Mouse (Mus musculus) lung, embryonic 16.5 days (tissue): ENCODE measurements around the gene Zfp869. TPM values are rescaled to one million over a fixed set of nuclear protein-coding genes. Genes with fewer than 3 reads are reported as not detected.
"Not testable (repeated sequence)": the region's sequence is repeated elsewhere in the genome, so short reads cannot be mapped to it uniquely, and the experiment has no call there.

Experiments used
- ATAC-seq: fragments of 200-750 bp; cut with Nextera tagmentation; 2 replicates; pipeline ENCODE4 v1.8.0; 2017; ENCODE audit warnings: low read depth, mild to moderate bottlenecking, moderate library complexity
- H3K27ac ChIP-seq: fragments of 300-500 bp; sonication (generic); 2 replicates; pipeline ENCODE4 v1.5.1; 2014; ENCODE audit warnings: mild to moderate bottlenecking, control low read depth, low read length
- H3K27me3 ChIP-seq: fragments of 300-500 bp; sonication (generic); 2 replicates; pipeline ENCODE4 v1.6.1; 2014; ENCODE audit warnings: low read depth, low read length, mixed read lengths; ENCODE audit not compliant: control insufficient read depth, insufficient read depth
- H3K36me3 ChIP-seq: fragments of 300-500 bp; sonication (generic); 2 replicates; pipeline ENCODE4 v1.6.1; 2014; ENCODE audit warnings: low read length; ENCODE audit not compliant: control insufficient read depth, insufficient read depth
- H3K4me1 ChIP-seq: fragments of 300-500 bp; sonication (generic); replicated peaks from 2 replicates; pipeline ENCODE4 v1.6.1; 2014; ENCODE audit warnings: low read length, mixed read lengths; ENCODE audit not compliant: control insufficient read depth, insufficient read depth
- H3K4me2 ChIP-seq: fragments of 300-500 bp; sonication (generic); 2 replicates; pipeline ENCODE4 v1.6.1; 2014; ENCODE audit warnings: low read depth, low read length, control low read depth
- H3K4me3 ChIP-seq: fragments of 300-500 bp; sonication (generic); 2 replicates; pipeline ENCODE4 v1.5.1; 2014; ENCODE audit warnings: mild to moderate bottlenecking, low read length, control low read depth
- H3K9ac ChIP-seq: fragments of 300-500 bp; sonication (generic); 2 replicates; pipeline ENCODE4 v1.6.1; 2014; ENCODE audit warnings: low read length, control low read depth
- H3K9me3 ChIP-seq: fragments of 300-500 bp; sonication (generic); 2 replicates; pipeline ENCODE4 v1.6.1; 2016; ENCODE audit warnings: low read length; ENCODE audit not compliant: control insufficient read depth
- WGBS: fragments of 180-500 bp; shearing (Covaris S2); extraction: QIAGEN DNeasy Blood & Tissue Kit; methylation state at CpG from one replicate; pipeline ENCODE4 v1.1.7; 2014; 5-methylcytosine and 5-hydroxymethylcytosine counted together
- polyA plus RNA-seq: library from polyadenylated mRNA; unstranded; fragments of >200 nt; fragmentation: Nextera tagmentation; extraction: Ambion mirVana; gene quantifications from 2 replicates; pipeline ENCODE4 v1.2.1, GENCODE M21; 2015

The Zfp869 gene
- polyA plus RNA-seq, 1 experiment from 2014 or later: 27.7 TPM

DNA sequence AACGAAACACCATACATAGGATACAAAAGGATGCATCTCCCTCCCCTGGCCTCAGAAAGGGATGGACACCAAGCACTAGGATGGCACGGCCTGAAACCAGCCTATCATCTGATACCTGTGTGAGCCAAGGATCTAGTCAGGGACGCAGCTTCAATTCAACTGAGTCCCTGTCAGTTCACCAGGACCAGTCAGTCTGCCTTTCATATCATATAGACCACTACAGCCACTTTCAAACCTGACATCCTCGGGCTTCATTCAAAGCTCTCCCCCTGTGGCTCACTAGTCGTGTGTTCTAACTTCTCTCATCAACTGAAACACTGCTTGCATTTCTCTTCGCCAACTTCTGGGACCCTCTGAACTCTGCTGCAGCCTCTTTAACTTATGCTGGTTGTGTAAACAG, 4.8 kb upstream of the Zfp869 start:
- Histone ChIP-seq H3K4me1 (peaks cover 7% of the 10 kb centered on the region), H3K9ac (peak overlapping the region; percentile 49; the same call in 1 of the 2 replicates), H3K27me3 (no peaks in the 10 kb centered on the region), H3K4me3 (peak overlapping the region; percentile 22; the same call in 1 of the 2 replicates), H3K27ac (no peak overlapping the region), H3K36me3 (peaks cover 2% of the 10 kb centered on the region; the same call in 1 of the 2 replicates), H3K9me3 (no peaks in the 10 kb centered on the region), H3K4me2 (peak overlapping the region; percentile 49)
- ATAC-seq: no peak
- WGBS: 71% methylated on average over 6 of the region's 6 CpGs

DNA sequence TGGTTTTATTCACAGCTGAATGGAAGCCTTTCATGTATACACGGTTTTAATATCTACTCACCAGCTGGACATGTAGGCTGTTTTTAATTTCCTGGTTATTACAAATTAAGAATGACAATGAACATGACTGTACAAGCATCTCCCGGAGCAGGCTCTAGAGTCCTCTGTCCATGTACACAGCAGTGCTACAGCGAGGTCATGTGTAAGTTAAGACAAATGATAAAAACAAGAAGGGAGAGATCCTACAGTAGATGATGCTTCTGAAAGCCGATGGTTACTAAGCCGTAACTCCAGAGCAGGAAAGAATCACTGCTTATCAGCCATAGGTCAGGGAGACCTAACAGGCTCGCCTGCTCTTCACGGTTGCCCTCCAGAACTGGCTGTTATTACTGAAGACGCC, 3.0 kb upstream of the Zfp869 start:
- no peak for ATAC-seq
- Histone ChIP-seq H3K4me3 (no peak overlapping the region), H3K9ac (no peak overlapping the region), H3K4me2 (no peak overlapping the region), H3K4me1 (peaks cover 7% of the 10 kb centered on the region), H3K9me3 (no peaks in the 10 kb centered on the region), H3K36me3 (peaks cover 17% of the 10 kb centered on the region), H3K27ac (no peak overlapping the region), H3K27me3 (no peaks in the 10 kb centered on the region)
- 88% methylated on average over 8 of the region's 8 CpGs for WGBS

DNA sequence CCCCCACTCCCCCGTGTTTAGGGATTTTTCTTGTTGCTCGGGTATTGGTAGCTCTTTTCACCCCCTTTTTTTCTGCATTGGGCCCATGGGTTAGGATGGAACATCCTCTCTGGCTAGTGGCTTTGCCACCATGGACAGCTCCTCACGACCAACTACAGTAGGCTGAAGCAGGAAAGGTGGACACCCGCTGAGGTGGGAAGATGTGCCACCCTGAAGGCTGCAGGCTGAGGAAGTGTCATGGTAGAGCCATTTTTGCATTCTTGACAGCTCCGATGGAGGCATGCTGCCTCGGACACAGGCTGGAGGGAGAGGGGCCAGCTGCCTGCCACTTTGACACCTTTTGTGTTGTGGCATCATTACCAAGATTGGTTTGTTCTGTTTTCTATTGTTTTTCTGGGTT, 8.7 kb downstream of the Zfp869 start:
- Histone ChIP-seq H3K4me1 (no peaks in the 10 kb centered on the region), H3K27me3 (no peaks in the 10 kb centered on the region), H3K36me3 (peaks cover 42% of the 10 kb centered on the region), H3K4me3 (no peak overlapping the region), H3K4me2 (no peak overlapping the region), H3K9ac (no peak overlapping the region), H3K9me3 (peaks cover 3% of the 10 kb centered on the region; the same call in 1 of the 2 replicates), H3K27ac (no peak overlapping the region)
- 73% methylated on average over 6 of the region's 6 CpGs for WGBS
- ATAC-seq: no peak

DNA sequence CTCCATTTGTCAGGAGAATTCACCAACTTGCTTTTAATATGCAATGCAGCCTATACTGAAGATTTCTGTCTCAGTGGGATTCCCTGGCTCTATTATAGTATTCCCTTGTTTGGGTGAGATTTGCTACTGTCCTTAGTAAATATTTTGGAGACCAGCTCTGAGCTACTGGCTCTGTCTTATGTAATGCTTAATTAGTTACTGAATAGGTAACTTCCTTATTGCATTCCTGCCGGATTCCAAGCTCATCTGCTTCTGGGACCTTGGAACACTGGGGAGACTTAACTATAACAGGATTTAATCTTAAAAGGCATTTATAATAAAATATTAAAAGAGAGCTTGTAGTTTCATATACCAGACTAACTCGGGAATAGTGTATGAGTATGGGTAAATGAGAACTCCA, 45.5 kb downstream of the Zfp869 start:
- H3K4me2 ChIP-seq, H3K4me1 ChIP-seq, H3K36me3 ChIP-seq, H3K9ac ChIP-seq, H3K27me3 ChIP-seq, ATAC-seq, H3K27ac ChIP-seq, H3K4me3 ChIP-seq, H3K9me3 ChIP-seq: not testable (repeated sequence)
- 77% methylated on average over 2 of the region's 2 CpGs for WGBS

DNA sequence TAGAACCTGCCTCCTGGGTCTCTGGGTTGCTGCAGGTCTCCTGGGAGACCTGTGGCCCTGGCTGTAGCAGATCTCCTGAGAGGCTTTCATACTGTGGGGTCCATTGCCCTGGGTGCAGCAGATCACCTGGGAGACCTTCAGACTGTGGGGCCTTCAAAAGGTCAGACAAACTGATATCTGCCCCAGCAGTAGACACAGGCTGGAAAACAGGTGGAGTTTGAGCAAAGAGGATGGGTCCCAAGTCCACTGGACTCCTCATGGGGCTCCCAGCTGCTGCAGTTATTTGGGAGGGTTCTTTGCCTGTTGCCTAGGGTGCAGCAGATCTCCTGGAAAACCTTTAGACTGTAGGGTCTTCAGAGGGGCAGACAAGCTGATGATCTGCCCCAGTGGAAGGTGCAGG, 49.2 kb downstream of the Zfp869 start:
- H3K4me1 ChIP-seq: no peaks in the 10 kb centered on the region
- no peaks in the 10 kb centered on the region for H3K27me3 ChIP-seq
- no peak overlapping the region for H3K9ac ChIP-seq
- H3K27ac ChIP-seq: no peak overlapping the region
- no peak for ATAC-seq
- peaks cover 9% of the 10 kb centered on the region for H3K36me3 ChIP-seq
- H3K4me2 ChIP-seq: no peak overlapping the region
- H3K9me3 ChIP-seq: peaks cover 4% of the 10 kb centered on the region; the same call in 1 of the 2 replicates
- no peak overlapping the region for H3K4me3 ChIP-seq

Other genes with a start within 250 kb of the Zfp869 start
- gene Gm7697, start 187.7 kb downstream of the Zfp869 start, polyA plus RNA-seq: not detected in 2 replicates
- 22.1 and 24.3 TPM in 2 replicates for gene Zfp868, start 85.2 kb downstream of the Zfp869 start, polyA plus RNA-seq
- gene Zfp964, start 56.2 kb downstream of the Zfp869 start, polyA plus RNA-seq: 1.5 and 2.3 TPM in 2 replicates
- 8.4 TPM in 2 replicates for gene Zfp963, start 39.2 kb upstream of the Zfp869 start, polyA plus RNA-seq
- gene Gm20422, start 64.2 kb upstream of the Zfp869 start, polyA plus RNA-seq: 0.85 and 1.2 TPM in 2 replicates
- 41.8 and 45.8 TPM in 2 replicates for gene Atp13a1, start 80.4 kb upstream of the Zfp869 start, polyA plus RNA-seq
- gene Zfp866, start 80.5 kb upstream of the Zfp869 start, polyA plus RNA-seq: 26.7 and 27.9 TPM in 2 replicates
- gene Gmip, start 98.0 kb upstream of the Zfp869 start, polyA plus RNA-seq: 7.1 and 7.9 TPM in 2 replicates
- gene Lpar2, start 111.7 kb upstream of the Zfp869 start, polyA plus RNA-seq: 0.45 and 0.48 TPM in 2 replicates
- gene Pbx4, start 121.8 kb upstream of the Zfp869 start, polyA plus RNA-seq: 13.4 and 17.1 TPM in 2 replicates
- 0.26 and 0.30 TPM in 2 replicates for gene Cilp2, start 177.0 kb upstream of the Zfp869 start, polyA plus RNA-seq
- 2.0 and 2.7 TPM in 2 replicates for gene Tssk6, start 191.5 kb upstream of the Zfp869 start, polyA plus RNA-seq
- 176 and 179 TPM in 2 replicates for gene Ndufa13, start 191.8 kb upstream of the Zfp869 start, polyA plus RNA-seq
- gene Yjefn3, start 192.0 kb upstream of the Zfp869 start, polyA plus RNA-seq: 4.0 and 4.1 TPM in 2 replicates